9 mouse cellular contexts compared by ENCODE assay signal in the genomic region with DNA sequence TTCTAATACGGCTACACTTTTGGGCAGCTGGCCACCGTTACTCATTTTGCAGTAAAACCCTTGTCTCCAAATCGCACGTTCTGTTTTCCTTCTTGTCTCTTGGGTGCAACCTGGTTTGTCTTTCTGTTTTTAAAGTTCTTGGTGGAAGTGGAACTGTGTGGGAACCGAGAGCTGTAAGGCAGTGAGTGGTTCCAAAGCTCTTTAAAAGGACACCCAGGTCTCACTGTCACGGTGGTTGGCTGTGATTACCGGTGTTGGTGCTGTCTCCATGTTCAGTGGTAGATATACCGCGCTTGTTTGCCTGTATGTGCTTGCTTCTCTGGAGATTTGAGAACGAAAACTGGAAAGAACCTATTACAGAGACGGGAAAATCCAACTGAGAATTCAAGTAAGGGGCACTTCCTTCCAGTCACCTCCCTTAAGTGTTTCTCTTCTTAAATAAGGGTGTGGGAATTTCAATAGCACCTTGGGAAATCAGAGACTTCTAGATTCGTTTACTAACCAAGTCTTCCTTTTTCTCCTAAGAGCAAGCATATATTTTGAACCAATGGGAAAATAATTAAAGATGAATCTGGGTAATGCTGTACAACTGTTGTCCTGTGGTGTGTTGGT. TPM values are rescaled to one million over a fixed set of nuclear protein-coding genes. Genes with fewer than 3 reads are reported as not detected.
DNase-seq lines count a peak whose midpoint lies in the region; ATAC-seq and TF ChIP-seq lines count a peak whose summit lies in the region.
"Had no signal": no experiment of that assay in that cellular context is flagged by ENCODE, and none has a peak within 500 bp of the region (broad histone marks: within the 10 kb centered on the region; RNA-seq: fewer than 3 reads in every experiment).

No protein-coding gene starts in this region.

- no peak for TF ChIP-seq POLR2A in kidney, adult 2 months (IDR thresholded peaks at IDR 0.05; ENCODE audit: low read depth, low read length)
- no peak for TF ChIP-seq POLR2A in bone marrow, adult 2 months (IDR thresholded peaks at IDR 0.05; ENCODE audit: borderline replicate concordance, control insufficient read depth, low read depth, low read length)

- H3K4me3 ChIP-seq in kidney, adult 2 months (ENCODE audit: insufficient read depth, low read depth, low read length), result peak overlapping the region; percentile 37
- H3K4me3 ChIP-seq in bone marrow, adult 2 months (replicated peaks; ENCODE audit: control insufficient read depth, low read depth, low read length), result peak overlapping the region; percentile 81
- H3K4me3 ChIP-seq in heart, embryonic 16.5 days (ENCODE audit: low read length), result peak overlapping the region; percentile 62
- peak overlapping the region; percentile 76 for H3K4me3 ChIP-seq in macrophage (ENCODE audit: inconsistent target)

- peaks cover 53% of the 10 kb centered on the region for H3K79me2 ChIP-seq in macrophage (ENCODE audit: inconsistent target)

- WGBS in kidney, adult 2 months, result 7% methylated on average over 12 of the region's 12 CpGs
- 1% methylated on average over 12 of the region's 12 CpGs for WGBS in bone marrow, adult 2 months
- WGBS in heart, embryonic 16.5 days, result 6% methylated on average over 12 of the region's 12 CpGs
- 0% methylated on average over 12 of the region's 12 CpGs for WGBS in macrophage (ENCODE audit: missing documents)

- no peak for ATAC-seq in heart, embryonic 16.5 days (replicated peaks; ENCODE audit: extremely low read depth, insufficient read depth, low FRiP score)

- H3K4me1 ChIP-seq in kidney, adult 2 months (ENCODE audit: control insufficient read depth, insufficient read depth, low read length), result 0 out of 2 replicates have a peak, but pooled peaks cover 5% of the 10 kb centered on the region
- H3K4me1 ChIP-seq in bone marrow, adult 2 months (ENCODE audit: control insufficient read depth, insufficient read depth, low read length), result peaks cover 1% of the 10 kb centered on the region; the same call in 1 of the 2 replicates
- peaks cover 4% of the 10 kb centered on the region; the same call in 1 of the 2 replicates for H3K4me1 ChIP-seq in heart, embryonic 16.5 days (ENCODE audit: control insufficient read depth, insufficient read depth, low read length)

- H3K36me3 ChIP-seq in kidney, adult 2 months (ENCODE audit: control insufficient read depth, insufficient read depth, low read length), result no peaks in the 10 kb centered on the region
- no peaks in the 10 kb centered on the region for H3K36me3 ChIP-seq in heart, embryonic 16.5 days (ENCODE audit: control insufficient read depth, insufficient read depth)
- no peaks in the 10 kb centered on the region for H3K36me3 ChIP-seq in macrophage (ENCODE audit: inconsistent target)

- no peak overlapping the region; the same call in 1 of the 2 replicates for H3K27ac ChIP-seq in kidney, adult 2 months (ENCODE audit: insufficient read depth, low read depth, low read length)
- H3K27ac ChIP-seq in bone marrow, adult 2 months (ENCODE audit: control insufficient read depth, insufficient read depth, low read depth, low read length, poor library complexity), result peak overlapping the region; percentile 56
- H3K27ac ChIP-seq in heart, embryonic 16.5 days (ENCODE audit: low read length), result peak overlapping the region; percentile 48; the same call in 1 of the 2 replicates
- H3K27ac ChIP-seq in macrophage, result peak overlapping the region; percentile 70

- H3K9me3 ChIP-seq in heart, embryonic 16.5 days (replicated peaks; ENCODE audit: control insufficient read depth, low read length), result no peaks in the 10 kb centered on the region

- peak overlapping the region; percentile 31 for H3K9ac ChIP-seq in heart, embryonic 16.5 days (ENCODE audit: low read length)

- DNase-seq in kidney, adult 2 months, result no peak
- no peak for DNase-seq in kidney, adult 18-20 months
- no peak for DNase-seq in MN1 (ENCODE audit: low spot score)
- no peak for DNase-seq in frontal cortex, postnatal 36 days (ENCODE audit: low spot score in 2 of 2)
- no peak for DNase-seq in embryo, embryonic 10.5 days (ENCODE audit: low spot score)

- H3K27me3 ChIP-seq in kidney, adult 2 months (replicated peaks; ENCODE audit: control insufficient read depth, insufficient read depth, low read length), result no peaks in the 10 kb centered on the region
- 0 out of 2 replicates have a peak, but pooled peaks cover 2% of the 10 kb centered on the region for H3K27me3 ChIP-seq in heart, embryonic 16.5 days (ENCODE audit: control insufficient read depth, insufficient read depth, low read length)

- peak overlapping the region; percentile 87 for H3K4me2 ChIP-seq in heart, embryonic 16.5 days (ENCODE audit: low read depth, low read length)

- no peak for TF ChIP-seq CTCF in kidney, adult 2 months (conservative IDR thresholded peaks at IDR 0.05; ENCODE audit: insufficient read depth, insufficient read length, low read depth, low read length)
- no peak for TF ChIP-seq CTCF in bone marrow, adult 2 months (IDR thresholded peaks at IDR 0.05; ENCODE audit: control insufficient read depth, insufficient read depth, low read length)

RNA-seq across cellular contexts. Expression of a gene that starts 0.5 kb away (rescaled TPM):
- polyA plus RNA-seq in kidney, adult 2 months (2012; rRNA removed), result 7.3 and 13.7 TPM in 2 replicates
- 67.5 and 169 TPM in 2 replicates for polyA plus RNA-seq in bone marrow, adult 2 months (2011; ENCODE audit: insufficient read depth, insufficient read length, low replicate concordance, missing spikeins)
- 32.7 and 47.5 TPM in 2 replicates for polyA plus RNA-seq in heart, embryonic 16.5 days (2015; fragmentation: Nextera tagmentation; extraction: Ambion mirVana)
- total RNA-seq in macrophage (2018; cell fraction: chromatin; rRNA removed), result 1,000 to 10,000 TPM in 11 of 26 experiments, 100 to 1,000 TPM in 15; 310 to 1,734 (median 948) TPM
- 1,000 to 10,000 TPM in 4 of 26 experiments, 100 to 1,000 TPM in 22; 554 to 1,295 (median 783) TPM for total RNA-seq in macrophage (2018; cell fraction: cytosol; rRNA removed)
- total RNA-seq in macrophage (2018; cell fraction: nucleus; rRNA removed), result 1,000 to 10,000 TPM in 4 of 26 experiments, 100 to 1,000 TPM in 22; 371 to 1,198 (median 818) TPM
- 571 to 1,239 TPM (median 1,135 TPM) in 3 replicates for polyA plus RNA-seq in macrophage (2018)

RNA-seq across cellular contexts. Expression of a gene that starts 0.7 kb away (rescaled TPM):
- polyA plus RNA-seq in kidney, adult 2 months (2012; rRNA removed), result not detected in 2 replicates
- polyA plus RNA-seq in bone marrow, adult 2 months (2011; ENCODE audit: insufficient read depth, insufficient read length, low replicate concordance, missing spikeins), result not detected in 2 replicates
- 0.07 TPM in 2 replicates for polyA plus RNA-seq in heart, embryonic 16.5 days (2015; fragmentation: Nextera tagmentation; extraction: Ambion mirVana)
- 10 to 100 TPM in 7 of 26 experiments, 1 to 10 TPM in 9, under 1 TPM in 4, not detected in 6; 0.43 to 19.7 (median 5.4) TPM for total RNA-seq in macrophage (2018; cell fraction: chromatin; rRNA removed)
- 1 to 10 TPM in 8 of 26 experiments, under 1 TPM in 15, not detected in 3; 0.05 to 7.4 (median 0.55) TPM for total RNA-seq in macrophage (2018; cell fraction: cytosol; rRNA removed)
- 10 to 100 TPM in 6 of 26 experiments, 1 to 10 TPM in 12, under 1 TPM in 7, not detected in 1; 0.25 to 24.3 (median 3.4) TPM for total RNA-seq in macrophage (2018; cell fraction: nucleus; rRNA removed)
- 0.06 to 0.11 TPM in 2 of 3 replicates, not detected in the other for polyA plus RNA-seq in macrophage (2018)
- total RNA-seq: left cerebral cortex, postnatal 25 days had no signal
